Mouse (Mus musculus) kidney, postnatal 14 days (tissue): ENCODE measurements at regions not wholly inside any gene's neighbourhood (a gene's known extent, or its start where the extent isn't known, plus 50 kb on each side); places are given as distances from the start of the nearest gene placed in this dataset.
A peak's percentile ranks its signal among the peaks of the same experiment; 100 is the strongest.
"Not testable (repeated sequence)": the region's sequence is repeated elsewhere in the genome, so short reads cannot be mapped to it uniquely, and the experiment has no call there.

Experiments
- DNase-seq: peaks from one replicate; pipeline ENCODE4 v3.0.0; 2022; ENCODE audit warnings: mixed read lengths

- no peak for DNase-seq
Measured at GRCm38 (mm10) chr17:16571403-16571802, 492.5 kb upstream of the Zfp960 start.

DNA sequence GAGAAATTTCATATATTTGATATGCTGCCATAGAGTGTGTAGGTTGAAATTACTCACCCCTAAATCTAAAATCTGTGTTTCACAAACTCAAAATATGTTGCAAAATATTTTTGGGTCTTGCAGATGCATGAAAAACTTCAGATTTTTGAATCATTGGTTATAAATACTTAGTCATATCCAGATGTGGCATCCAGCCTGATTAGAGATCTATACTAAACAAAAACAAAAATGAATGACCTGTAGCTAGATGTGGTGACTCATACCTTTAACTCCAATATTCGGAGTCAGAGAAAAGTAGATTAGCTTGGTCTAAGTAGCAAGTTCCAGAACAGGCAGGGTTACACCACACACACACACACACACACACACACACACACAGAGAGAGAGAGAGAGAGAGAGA lies 475.1 kb upstream of the Zfp960 start:
- no peak for DNase-seq

GRCm38 (mm10) chr17:16599671-16600070 lies 464.2 kb upstream of the Zfp960 start:
- DNase-seq = no peak

DNA sequence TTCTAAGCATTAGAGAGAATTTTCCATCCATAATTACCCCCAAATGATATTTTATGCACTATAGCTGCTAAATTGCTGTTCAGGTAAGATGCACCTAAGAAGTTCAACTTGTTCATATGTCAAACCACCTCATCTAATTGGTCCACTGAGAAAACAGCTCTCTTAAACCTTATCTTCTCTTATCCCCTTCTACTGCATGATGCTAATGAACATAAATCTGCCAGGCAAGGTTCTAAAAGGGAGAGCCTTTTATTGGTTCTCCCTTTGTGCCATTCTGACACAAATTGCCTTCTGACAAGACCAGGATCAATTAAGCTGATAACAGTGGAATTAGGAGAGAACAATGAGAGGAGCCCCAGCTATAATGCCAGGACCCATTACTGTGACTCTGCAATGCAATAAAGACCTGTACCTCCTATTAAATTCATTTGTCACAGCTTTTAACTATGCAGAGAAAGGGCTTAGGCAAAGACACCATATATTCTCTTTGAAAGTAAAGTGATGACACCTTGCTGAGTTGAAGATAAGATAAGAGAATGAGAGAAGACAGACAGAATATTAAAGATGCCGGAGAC lies 451.4 kb upstream of the Zfp960 start:
- DNase-seq = no peak

DNA sequence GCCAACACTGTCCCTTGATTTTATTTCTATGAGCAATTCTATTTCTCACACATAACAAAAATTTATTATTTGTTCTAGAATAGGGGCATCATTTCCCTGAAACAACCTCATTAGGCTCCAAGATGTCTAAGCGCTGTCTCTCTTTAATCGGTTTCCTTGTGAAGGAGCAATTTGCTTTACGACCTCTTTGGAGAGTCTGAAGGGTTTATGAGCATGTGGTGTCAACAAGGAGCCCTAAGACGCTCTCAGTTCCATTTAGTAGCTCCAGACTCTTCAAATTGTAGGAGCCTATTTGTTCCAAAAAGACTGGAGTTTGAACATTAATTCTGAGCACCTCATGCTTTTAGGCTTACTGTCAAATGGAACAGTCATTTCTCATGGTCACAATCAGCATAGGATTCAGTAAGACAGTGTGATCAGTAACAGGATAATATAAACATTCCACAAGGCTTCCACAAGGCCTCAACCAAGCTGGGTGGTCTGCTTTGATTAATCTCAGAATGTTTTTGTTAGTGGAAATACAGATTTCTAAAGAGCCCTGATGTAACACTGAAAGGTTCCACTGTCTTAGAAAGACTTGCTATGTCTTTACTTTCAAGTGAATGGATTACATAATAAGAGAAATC lies 441.9 kb upstream of the Zfp960 start:
- peak; percentile 10 for DNase-seq

- DNase-seq = no peak
Measured at GRCm38 (mm10) chr17:16629854-16630253, 434.1 kb upstream of the Zfp960 start.

- DNase-seq = no peak
Measured at GRCm38 (mm10) chr17:16633426-16633825, 430.5 kb upstream of the Zfp960 start.

DNA sequence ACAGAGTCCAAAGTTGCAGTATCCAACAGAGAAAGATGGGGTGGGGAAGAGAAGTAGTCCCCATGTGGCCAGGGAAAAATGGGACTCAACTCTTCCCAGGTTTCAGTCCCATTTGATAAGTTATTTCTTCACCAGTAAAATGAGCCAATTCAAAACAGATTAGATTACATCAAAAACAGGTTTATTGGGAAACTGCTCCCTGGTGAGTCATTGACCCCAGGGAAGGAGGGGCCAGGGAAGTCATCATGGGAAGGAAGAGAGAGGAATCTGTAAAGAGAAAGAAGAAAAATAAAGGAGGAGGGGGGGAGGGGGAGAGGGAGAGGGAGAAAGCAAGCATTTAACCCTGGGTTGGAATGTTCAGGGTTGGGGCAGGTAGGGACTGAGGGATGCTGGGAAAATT lies 426.4 kb upstream of the Zfp960 start:
- no peak for DNase-seq

DNA sequence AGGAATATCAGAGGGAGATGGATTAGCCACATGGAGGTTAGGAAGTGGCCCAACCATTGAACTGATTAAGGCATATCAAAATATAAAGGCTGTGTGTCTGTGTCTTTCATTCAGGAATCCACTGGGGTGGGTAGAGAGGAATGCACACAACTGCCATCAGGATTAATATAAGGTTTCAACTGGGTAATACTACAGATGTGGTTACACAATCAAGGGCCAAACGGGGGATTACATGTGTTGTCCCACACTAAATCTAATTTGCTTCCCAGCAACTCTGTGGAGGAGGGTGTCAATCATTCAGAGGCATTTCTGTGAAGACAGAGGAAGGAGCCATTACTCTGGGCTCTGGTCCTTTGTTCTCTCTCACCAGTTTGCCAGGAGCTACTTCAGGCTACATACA lies 416.0 kb upstream of the Zfp960 start:
- no peak for DNase-seq

- no peak for DNase-seq
Measured at GRCm38 (mm10) chr17:16665253-16665652, 398.7 kb upstream of the Zfp960 start.

- DNase-seq = no peak
Measured at GRCm38 (mm10) chr17:16667606-16668005, 396.3 kb upstream of the Zfp960 start.

GRCm38 (mm10) chr17:16704199-16704598 lies 359.7 kb upstream of the Zfp960 start:
- no peak for DNase-seq

DNA sequence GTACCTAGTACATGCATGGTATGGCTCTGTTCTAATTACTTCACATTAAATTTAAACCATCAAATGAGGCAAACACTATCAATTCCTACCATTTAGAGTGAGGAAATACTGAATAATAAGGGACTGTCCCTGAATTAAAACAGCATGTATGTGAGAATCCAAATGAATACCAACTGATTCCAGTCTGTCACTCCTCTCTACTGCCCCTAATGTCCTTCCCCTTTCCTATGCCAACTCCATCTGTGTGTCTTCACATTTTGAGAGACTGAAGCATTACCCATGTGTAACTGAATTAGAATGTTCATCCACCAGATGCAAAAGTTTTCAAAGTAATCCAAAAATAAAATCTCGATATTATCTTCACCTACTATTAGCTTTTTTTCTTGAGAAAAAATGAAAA lies 358.0 kb upstream of the Zfp960 start:
- DNase-seq = no peak

GRCm38 (mm10) chr17:16726904-16727303 lies 337.0 kb upstream of the Zfp960 start:
- no peak for DNase-seq

GRCm38 (mm10) chr17:16753090-16753489 lies 310.8 kb upstream of the Zfp960 start:
- no peak for DNase-seq

DNA sequence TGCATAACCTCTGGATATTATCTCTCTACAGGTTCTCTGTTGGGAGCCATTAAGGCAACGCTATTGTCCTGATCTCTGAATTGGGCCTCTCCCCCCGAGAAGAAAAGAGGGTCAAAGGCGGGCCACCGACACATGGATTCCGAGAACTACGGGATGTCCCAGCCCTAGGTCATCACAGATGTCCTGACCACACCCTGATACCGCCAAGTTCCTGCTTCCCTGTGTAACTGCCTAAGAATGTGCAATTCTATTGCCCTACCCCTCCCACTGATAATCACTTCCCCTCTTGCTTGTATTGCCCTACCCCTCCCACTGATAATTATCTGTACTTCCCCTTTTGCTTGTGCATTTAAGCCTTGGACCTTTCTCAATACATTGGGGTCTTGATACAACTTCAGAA lies 293.3 kb upstream of the Zfp960 start:
- not testable (repeated sequence) for DNase-seq

- no peak for DNase-seq
Measured at GRCm38 (mm10) chr17:16798316-16798715, 265.6 kb upstream of the Zfp960 start.

DNA sequence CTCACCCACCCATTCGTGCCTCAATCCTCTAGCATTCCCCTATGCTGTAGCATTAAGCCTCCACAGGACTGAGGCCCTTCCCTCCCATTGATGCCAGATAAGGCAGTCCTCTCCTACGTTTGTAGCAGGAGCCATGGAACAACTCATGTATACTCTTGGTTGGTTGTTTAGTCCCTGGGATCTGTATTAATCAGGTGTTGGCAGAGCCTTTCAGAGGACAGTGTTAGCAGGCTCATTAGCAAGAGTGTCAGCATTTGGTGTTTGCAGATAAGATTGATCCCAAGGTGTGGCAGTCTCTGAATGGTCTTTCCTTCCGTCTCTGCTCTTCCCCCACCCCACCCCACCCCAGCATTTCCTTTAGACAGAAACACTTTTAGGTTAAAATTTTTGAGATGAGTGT lies 258.9 kb upstream of the Zfp960 start:
- DNase-seq = no peak

DNA sequence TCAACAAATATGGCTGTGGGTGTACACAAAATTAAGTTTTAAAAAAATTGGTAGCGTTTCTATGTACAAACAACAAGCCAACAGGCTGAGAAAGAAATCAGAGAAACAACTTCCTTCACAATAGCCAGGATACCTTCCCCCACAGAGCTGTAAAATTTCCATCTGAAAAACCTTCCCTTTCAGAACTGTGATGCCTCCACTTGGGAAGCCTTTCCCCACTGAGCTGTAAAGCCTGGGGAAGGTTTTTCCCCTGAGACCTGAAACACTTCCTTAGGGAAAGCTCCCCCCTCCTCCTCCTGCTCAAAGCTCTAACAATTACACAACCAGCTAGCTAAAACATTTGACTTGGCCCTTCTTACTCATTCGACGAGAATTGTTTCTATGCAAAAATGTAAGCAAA lies 245.5 kb upstream of the Zfp960 start:
- no peak for DNase-seq

DNA sequence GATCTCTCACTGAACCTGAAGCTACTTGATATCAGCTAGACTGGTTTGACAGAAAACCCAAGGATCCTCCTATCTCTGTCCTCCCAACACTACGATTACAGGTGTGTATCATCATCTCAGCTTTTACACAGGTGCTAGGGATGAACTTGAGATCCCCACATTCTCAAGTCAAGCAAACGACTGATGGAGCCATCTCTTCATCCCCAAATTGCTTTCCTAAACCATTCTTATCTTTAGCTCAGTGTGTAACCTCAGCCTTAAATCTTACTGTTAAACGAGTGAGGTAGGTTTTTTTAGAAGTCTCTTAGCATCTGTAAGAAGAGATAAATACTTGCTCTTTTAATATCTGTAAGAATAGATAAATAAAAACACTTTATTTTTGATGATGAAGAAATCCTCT lies 242.2 kb upstream of the Zfp960 start:
- no peak for DNase-seq

DNA sequence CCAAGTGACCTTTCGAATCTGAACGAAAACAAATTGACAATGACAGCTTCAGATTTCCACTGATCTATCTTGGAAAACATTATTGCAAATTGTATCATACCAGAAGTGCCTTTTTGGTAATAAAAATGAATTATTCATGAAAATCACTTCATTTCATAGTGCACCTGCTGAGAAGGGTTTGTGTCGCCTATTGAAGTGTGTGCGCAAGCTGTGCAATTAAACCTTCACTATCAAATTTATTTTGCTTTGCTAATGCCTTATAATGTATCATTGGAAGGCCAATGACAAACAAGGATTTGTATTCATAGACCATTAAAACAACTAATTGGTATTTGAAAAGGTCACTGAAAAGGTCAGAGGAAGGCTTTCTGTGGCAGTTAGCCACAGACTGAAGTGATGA lies 224.8 kb upstream of the Zfp960 start:
- DNase-seq = no peak

GRCm38 (mm10) chr17:16860771-16861170 lies 203.1 kb upstream of the Zfp960 start:
- no peak for DNase-seq

GRCm38 (mm10) chr17:16900791-16901190 lies 163.1 kb upstream of the Zfp960 start:
- peak; percentile 33 for DNase-seq

GRCm38 (mm10) chr17:16918191-16918590 lies 145.7 kb upstream of the Zfp960 start:
- no peak for DNase-seq

GRCm38 (mm10) chr17:16926200-16926599 lies 137.7 kb upstream of the Zfp960 start:
- no peak for DNase-seq
